Mouse (Mus musculus) heart, embryonic 11.5 days (tissue): Measurements from ENCODE around the gene 2900011O08Rik. TPM values are rescaled to one million over a fixed set of nuclear protein-coding genes. Genes with fewer than 3 reads are reported as not detected.

Source experiments
- ATAC-seq: fragments of 200-750 bp; cut with Nextera tagmentation; replicated peaks from 2 replicates; pipeline ENCODE4 v1.8.0; 2017; ENCODE audit warnings: moderate library complexity; ENCODE audit not compliant: insufficient number of reproducible peaks, low FRiP score, low TSS enrichment
- H3K27ac ChIP-seq: fragments of 300-500 bp; sonication (generic); 2 replicates; pipeline ENCODE4 v1.5.1; 2014; ENCODE audit warnings: mild to moderate bottlenecking, low read depth, low read length
- H3K27me3 ChIP-seq: fragments of 300-500 bp; sonication (generic); 2 replicates; pipeline ENCODE4 v1.6.1; 2014; ENCODE audit warnings: mild to moderate bottlenecking, low read length, mixed read lengths; ENCODE audit not compliant: control insufficient read depth, insufficient read depth
- H3K36me3 ChIP-seq: fragments of 300-500 bp; sonication (generic); 2 replicates; pipeline ENCODE4 v1.6.1; 2014; ENCODE audit warnings: mild to moderate bottlenecking, low read length, moderate library complexity, mixed read lengths; ENCODE audit not compliant: control insufficient read depth, insufficient read depth
- H3K4me1 ChIP-seq: fragments of 300-500 bp; sonication (generic); 2 replicates; pipeline ENCODE4 v1.6.1; 2014; ENCODE audit warnings: low read length; ENCODE audit not compliant: control insufficient read depth, insufficient read depth
- H3K4me2 ChIP-seq: fragments of 300-500 bp; sonication (generic); 2 replicates; pipeline ENCODE4 v1.6.1; 2014; ENCODE audit warnings: mild to moderate bottlenecking, moderate library complexity
- H3K4me3 ChIP-seq: fragments of 300-500 bp; sonication (generic); 2 replicates; pipeline ENCODE4 v1.5.1; 2014; ENCODE audit warnings: low read depth, low read length
- H3K9ac ChIP-seq: fragments of 300-500 bp; sonication (generic); 2 replicates; pipeline ENCODE4 v1.6.1; 2014; ENCODE audit warnings: mild to moderate bottlenecking, low read depth, low read length, moderate library complexity
- H3K9me3 ChIP-seq: fragments of 300-500 bp; sonication (generic); replicated peaks from 2 replicates; pipeline ENCODE4 v1.6.1; 2016; ENCODE audit warnings: low read length; ENCODE audit not compliant: control insufficient read depth
- WGBS: fragments of 180-500 bp; shearing (Covaris S2); extraction: QIAGEN DNeasy Blood & Tissue Kit; methylation state at CpG from one replicate; pipeline ENCODE4 v1.1.7; 2014; ENCODE audit not compliant: insufficient replicate concordance; 5-methylcytosine and 5-hydroxymethylcytosine counted together
- polyA plus RNA-seq: library from polyadenylated mRNA; unstranded; fragments of >200 nt; fragmentation: Nextera tagmentation; extraction: Ambion mirVana; gene quantifications from 2 replicates; pipeline ENCODE4 v1.2.1, GENCODE M21; 2014

2900011O08Rik gene
- polyA plus RNA-seq, 1 experiment from 2014 or later: 1.3 TPM

GRCm38 (mm10) chr16:14110922-14111321 is 124.5 kb downstream of the 2900011O08Rik start:
- Histone ChIP-seq H3K4me3 (no peak overlapping the region), H3K4me1 (no peaks in the 10 kb centered on the region), H3K9ac (no peak overlapping the region), H3K27ac (no peak overlapping the region), H3K36me3 (peaks cover 19% of the 10 kb centered on the region), H3K9me3 (no peaks in the 10 kb centered on the region), H3K4me2 (no peak overlapping the region), H3K27me3 (no peaks in the 10 kb centered on the region)
- WGBS: 82% methylated on average over 2 of the region's 2 CpGs
- no peak for ATAC-seq

DNA sequence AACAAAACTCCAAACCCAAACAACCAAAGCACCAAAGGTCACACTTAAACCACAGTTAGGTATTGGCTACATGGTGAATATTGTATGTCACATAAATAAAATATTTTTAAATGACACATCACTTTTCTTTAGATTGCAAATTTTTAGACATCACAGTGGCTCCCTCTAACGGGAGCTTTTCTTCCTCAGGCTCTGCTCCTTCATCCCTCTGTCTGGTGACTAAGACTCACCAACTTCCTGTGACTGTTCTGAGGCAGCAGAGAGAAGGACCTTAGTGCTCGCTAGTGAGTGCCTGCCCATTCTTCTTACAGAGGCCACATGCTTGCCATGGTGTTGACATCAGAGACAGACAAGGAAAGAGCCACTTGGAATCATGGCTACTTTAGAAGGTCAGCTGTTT is 125.7 kb downstream of the 2900011O08Rik start:
- no peaks in the 10 kb centered on the region for H3K4me1 ChIP-seq
- no peak overlapping the region for H3K9ac ChIP-seq
- H3K27me3 ChIP-seq: no peaks in the 10 kb centered on the region
- ATAC-seq: no peak
- H3K27ac ChIP-seq: no peak overlapping the region
- H3K4me3 ChIP-seq: no peak overlapping the region
- H3K9me3 ChIP-seq: no peaks in the 10 kb centered on the region
- peaks cover 22% of the 10 kb centered on the region for H3K36me3 ChIP-seq
- 63% methylated on average over 2 of the region's 2 CpGs for WGBS
- H3K4me2 ChIP-seq: no peak overlapping the region

GRCm38 (mm10) chr16:14112742-14113141 is 126.3 kb downstream of the 2900011O08Rik start:
- no peaks in the 10 kb centered on the region for H3K4me1 ChIP-seq
- no peak overlapping the region for H3K9ac ChIP-seq
- no peak for ATAC-seq
- no peak overlapping the region for H3K4me3 ChIP-seq
- H3K27me3 ChIP-seq: no peaks in the 10 kb centered on the region
- H3K9me3 ChIP-seq: no peaks in the 10 kb centered on the region
- H3K36me3 ChIP-seq: peaks cover 22% of the 10 kb centered on the region
- H3K4me2 ChIP-seq: no peak overlapping the region
- 96% methylated on average over 3 of the region's 3 CpGs for WGBS
- no peak overlapping the region for H3K27ac ChIP-seq

DNA sequence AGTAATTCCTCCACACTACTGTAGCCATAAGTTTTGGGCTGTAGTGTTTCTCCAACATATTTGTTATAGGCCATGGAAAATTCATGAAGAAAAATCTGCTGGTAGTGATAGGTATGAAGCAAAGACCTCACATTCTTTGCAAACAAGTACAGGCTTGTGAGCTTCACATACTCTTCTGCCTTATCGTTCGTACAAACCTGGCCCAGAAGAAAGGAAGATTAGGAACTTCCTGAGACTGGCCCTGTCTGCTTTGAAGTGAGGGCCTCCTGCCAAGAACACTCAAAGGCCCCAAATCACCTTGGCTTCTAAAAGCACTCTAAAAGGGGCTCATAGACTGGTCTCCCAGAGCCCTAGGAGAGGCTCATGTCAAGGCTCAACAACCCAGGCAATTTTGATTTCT is 130.9 kb downstream of the 2900011O08Rik start:
- 63% methylated on average over 2 of the region's 2 CpGs for WGBS
- Histone ChIP-seq H3K4me3 (no peak overlapping the region), H3K9ac (no peak overlapping the region), H3K36me3 (peaks cover 22% of the 10 kb centered on the region), H3K27ac (no peak overlapping the region), H3K27me3 (no peaks in the 10 kb centered on the region), H3K4me1 (no peaks in the 10 kb centered on the region), H3K4me2 (no peak overlapping the region), H3K9me3 (no peaks in the 10 kb centered on the region)
- no peak for ATAC-seq

- H3K4me3 ChIP-seq: no peak overlapping the region
- WGBS: 94% methylated on average over 5 of the region's 5 CpGs
- peaks cover 34% of the 10 kb centered on the region for H3K36me3 ChIP-seq
- no peak overlapping the region for H3K27ac ChIP-seq
- no peaks in the 10 kb centered on the region for H3K4me1 ChIP-seq
- H3K9ac ChIP-seq: no peak overlapping the region
- no peaks in the 10 kb centered on the region for H3K27me3 ChIP-seq
- ATAC-seq: no peak
- no peak overlapping the region for H3K4me2 ChIP-seq
- H3K9me3 ChIP-seq: no peaks in the 10 kb centered on the region
Observed at GRCm38 (mm10) chr16:14120941-14121340, 134.5 kb downstream of the 2900011O08Rik start.

DNA sequence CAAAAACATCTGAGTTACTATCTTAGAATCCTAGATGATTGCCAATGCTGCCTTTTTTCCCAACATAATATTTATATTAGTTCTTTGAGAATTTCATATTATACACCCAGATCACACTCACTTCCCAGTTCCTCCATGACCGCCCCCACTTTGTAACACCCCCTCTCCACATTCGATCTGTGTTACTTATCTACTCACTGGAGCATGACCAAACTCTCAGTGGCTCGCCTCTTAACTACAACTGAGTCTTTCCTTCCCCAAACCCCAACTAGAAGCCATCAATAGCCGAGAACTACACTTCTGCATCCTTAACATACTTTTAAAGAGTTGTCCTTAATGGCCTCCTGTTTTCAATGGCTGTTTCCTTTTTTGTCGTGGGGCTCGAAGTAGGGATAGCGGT is 135.2 kb downstream of the 2900011O08Rik start:
- H3K27ac ChIP-seq: no peak overlapping the region
- no peak for ATAC-seq
- no peak overlapping the region for H3K9ac ChIP-seq
- no peaks in the 10 kb centered on the region for H3K4me1 ChIP-seq
- WGBS: 91% methylated on average over 7 of the region's 7 CpGs
- peaks cover 35% of the 10 kb centered on the region for H3K36me3 ChIP-seq
- H3K4me2 ChIP-seq: no peak overlapping the region
- no peak overlapping the region for H3K4me3 ChIP-seq
- no peaks in the 10 kb centered on the region for H3K27me3 ChIP-seq
- no peaks in the 10 kb centered on the region for H3K9me3 ChIP-seq

- no peak overlapping the region for H3K27ac ChIP-seq
- H3K9ac ChIP-seq: no peak overlapping the region
- ATAC-seq: no peak
- no peaks in the 10 kb centered on the region for H3K4me1 ChIP-seq
- H3K4me3 ChIP-seq: no peak overlapping the region
- peaks cover 32% of the 10 kb centered on the region for H3K36me3 ChIP-seq
- no peaks in the 10 kb centered on the region for H3K9me3 ChIP-seq
- no peaks in the 10 kb centered on the region for H3K27me3 ChIP-seq
- no peak overlapping the region for H3K4me2 ChIP-seq
Observed at GRCm38 (mm10) chr16:14122586-14122985, 136.2 kb downstream of the 2900011O08Rik start.

DNA sequence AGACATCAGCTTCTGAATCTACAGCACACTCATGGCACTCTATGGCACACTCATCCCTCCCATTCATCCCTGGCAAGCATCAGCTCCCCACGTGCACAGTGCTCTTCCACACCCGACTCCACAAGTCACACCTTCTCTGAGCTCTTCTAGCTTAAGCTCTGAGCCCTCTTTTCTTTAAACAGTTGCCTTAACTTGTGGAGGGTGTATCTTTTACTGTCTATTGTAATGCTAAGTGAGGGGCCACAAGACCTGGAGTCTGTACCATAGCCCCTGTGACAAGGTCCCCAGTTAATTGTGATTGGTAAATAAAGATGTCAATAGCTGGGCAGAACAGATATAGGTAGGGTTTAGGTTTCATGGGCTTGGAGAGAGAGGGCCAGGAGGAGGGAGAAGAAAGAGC is 137.5 kb downstream of the 2900011O08Rik start:
- Histone ChIP-seq H3K4me3 (no peak overlapping the region), H3K4me1 (no peaks in the 10 kb centered on the region), H3K27ac (no peak overlapping the region), H3K4me2 (no peak overlapping the region), H3K9me3 (no peaks in the 10 kb centered on the region), H3K9ac (no peak overlapping the region), H3K27me3 (no peaks in the 10 kb centered on the region), H3K36me3 (peaks cover 36% of the 10 kb centered on the region)
- 85% methylated on average over 2 of the region's 2 CpGs for WGBS
- no peak for ATAC-seq

GRCm38 (mm10) chr16:14124709-14125108 is 138.3 kb downstream of the 2900011O08Rik start:
- Histone ChIP-seq H3K9ac (no peak overlapping the region), H3K4me3 (no peak overlapping the region), H3K9me3 (no peaks in the 10 kb centered on the region), H3K4me2 (no peak overlapping the region), H3K27me3 (no peaks in the 10 kb centered on the region), H3K4me1 (no peaks in the 10 kb centered on the region), H3K36me3 (peaks cover 36% of the 10 kb centered on the region), H3K27ac (no peak overlapping the region)
- no peak for ATAC-seq
- WGBS: 96% methylated on average over 7 of the region's 7 CpGs
